Mouse (Mus musculus) gastrocnemius, postnatal 14 days (tissue): ENCODE data around the gene Gm20737. TPM values are rescaled to one million over a fixed set of nuclear protein-coding genes. Genes with fewer than 3 reads are reported as not detected.
"Not testable (repeated sequence)": the region's sequence is repeated elsewhere in the genome, so short reads cannot be mapped to it uniquely, and the experiment has no call there.

Source experiments
- DNase-seq: peaks from one replicate; pipeline ENCODE4 v3.0.0; 2021; ENCODE audit warnings: mixed read lengths
- intact Hi-C: fragments of 180-260 bp; cut with DNase I; formaldehyde crosslinking; loops from one replicate; pipeline ENCODE4 v1.15.1; 2025; ENCODE audit warnings: low total_unique reads
- long read RNA-seq, 2 experiments: library from polyadenylated mRNA; stranded (forward); transcript quantifications; one replicate each; pipeline ENCODE4 v2.0.0; 2021
- total RNA-seq, 2 experiments: library from RNA; stranded (reverse); gene quantifications; 2 replicates each; pipeline ENCODE4 v1.2.3; 2021

The Gm20737 gene
- not detected for total RNA-seq
- long read RNA-seq, experiment 1 = 0 reads
- long read RNA-seq, experiment 2 = 0 reads

- DNase-seq, intact Hi-C loops: not testable (repeated sequence)
These were observed at the start of gene Gm20737 for GRCm38 (mm10) chrY:10535942-10536341. Gm20737 (minus strand) TSS chrY:10536042.

DNA sequence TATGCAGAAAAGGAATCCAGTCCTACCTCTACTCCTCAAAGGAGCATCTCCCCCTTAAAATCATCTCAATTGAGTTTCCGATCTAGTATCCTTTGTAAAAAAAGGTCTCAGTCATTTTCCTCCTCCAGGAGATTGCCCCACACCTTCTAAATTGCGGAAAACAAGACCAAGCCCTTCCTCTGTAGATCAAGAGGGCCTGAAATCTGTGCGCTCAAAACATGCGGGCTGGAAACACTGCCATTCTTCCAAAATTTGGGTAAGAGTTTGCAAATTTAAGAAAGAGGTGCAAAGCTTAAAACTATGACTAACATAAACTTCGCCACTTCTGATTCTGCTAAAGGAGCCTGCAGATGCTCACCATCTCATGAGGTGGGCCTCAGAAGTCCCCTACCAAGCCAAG, 17.3 kb upstream of the Gm20737 start, which contains the start of gene Gm21775:
Gene Gm21775 (plus strand): TSS at position 301 of the 400 bp plus-strand sequence.
- DNase-seq, intact Hi-C loops: not testable (repeated sequence)

Other genes starting within 250 kb of the Gm20737 start
- not detected for gene Gm20834, start 211.5 kb downstream of the Gm20737 start, total RNA-seq
- not detected for gene Gm28510, start 123.3 kb downstream of the Gm20737 start, total RNA-seq
- gene Gm21775, start 17.4 kb upstream of the Gm20737 start, total RNA-seq = not detected
- gene Gm21900, start 80.3 kb upstream of the Gm20737 start, total RNA-seq = not detected
- gene Gm20777, start 216.4 kb upstream of the Gm20737 start, total RNA-seq = not detected